Mouse (Mus musculus) cerebellum, adult 9-11 months (tissue): ENCODE data around the gene Efhc1.
A peak's percentile ranks its signal among the peaks of the same experiment; 100 is the strongest.

ENCODE experiments used
- DNase-seq: peaks from one replicate; pipeline ENCODE4 v3.0.0; 2022

Gene Efhc1

GRCm38 (mm10) chr1:20951799-20952198 lies 373 bp downstream of the Efhc1 start:
- DNase-seq = no peak

- DNase-seq = no peak
Observed at GRCm38 (mm10) chr1:20954876-20955275, 3.5 kb downstream of the Efhc1 start.

- no peak for DNase-seq
Observed at GRCm38 (mm10) chr1:20969642-20970041, 18.2 kb downstream of the Efhc1 start.

GRCm38 (mm10) chr1:20973389-20973788 lies 22.0 kb downstream of the Efhc1 start:
- no peak for DNase-seq

- no peak for DNase-seq
Observed at GRCm38 (mm10) chr1:20974341-20975135, 23.1 kb downstream of the Efhc1 start.

- DNase-seq = no peak
Observed at GRCm38 (mm10) chr1:20980553-20980952, 29.1 kb downstream of the Efhc1 start.

GRCm38 (mm10) chr1:20981764-20982163 lies 30.3 kb downstream of the Efhc1 start:
- DNase-seq = no peak

GRCm38 (mm10) chr1:20984103-20984502 lies 32.7 kb downstream of the Efhc1 start:
- DNase-seq = no peak

GRCm38 (mm10) chr1:20984582-20984981 lies 33.2 kb downstream of the Efhc1 start:
- no peak for DNase-seq

- DNase-seq = no peak
Observed at GRCm38 (mm10) chr1:20986378-20987056, 35.1 kb downstream of the Efhc1 start.

- no peak for DNase-seq
Observed at GRCm38 (mm10) chr1:20989461-20990083, 38.1 kb downstream of the Efhc1 start.

GRCm38 (mm10) chr1:20993690-20994089 lies 42.3 kb downstream of the Efhc1 start:
- DNase-seq = no peak

GRCm38 (mm10) chr1:20994338-20994737 lies 42.9 kb downstream of the Efhc1 start:
- DNase-seq = no peak

GRCm38 (mm10) chr1:20995331-20995986 lies 44.0 kb downstream of the Efhc1 start:
- DNase-seq = peak; percentile 51

GRCm38 (mm10) chr1:20996603-20997327 lies 45.3 kb downstream of the Efhc1 start:
- DNase-seq = no peak

GRCm38 (mm10) chr1:20997328-20997689 lies 45.9 kb downstream of the Efhc1 start:
- no peak for DNase-seq

GRCm38 (mm10) chr1:20997881-20998389 lies 46.5 kb downstream of the Efhc1 start:
- DNase-seq = no peak

- peak; percentile 66 for DNase-seq
Observed at GRCm38 (mm10) chr1:21002246-21003142, 51.1 kb downstream of the Efhc1 start.

GRCm38 (mm10) chr1:21004596-21004995 lies 53.2 kb downstream of the Efhc1 start:
- DNase-seq = no peak

- DNase-seq = no peak
Observed at GRCm38 (mm10) chr1:21006775-21007174, 55.3 kb downstream of the Efhc1 start.

GRCm38 (mm10) chr1:21007941-21008701 lies 56.7 kb downstream of the Efhc1 start:
- no peak for DNase-seq
